Mouse (Mus musculus): ENCODE measurements around the gene Arhgap19.
A peak's percentile ranks its signal among the peaks of the same experiment; 100 is the strongest.

The Arhgap19 gene

DNA sequence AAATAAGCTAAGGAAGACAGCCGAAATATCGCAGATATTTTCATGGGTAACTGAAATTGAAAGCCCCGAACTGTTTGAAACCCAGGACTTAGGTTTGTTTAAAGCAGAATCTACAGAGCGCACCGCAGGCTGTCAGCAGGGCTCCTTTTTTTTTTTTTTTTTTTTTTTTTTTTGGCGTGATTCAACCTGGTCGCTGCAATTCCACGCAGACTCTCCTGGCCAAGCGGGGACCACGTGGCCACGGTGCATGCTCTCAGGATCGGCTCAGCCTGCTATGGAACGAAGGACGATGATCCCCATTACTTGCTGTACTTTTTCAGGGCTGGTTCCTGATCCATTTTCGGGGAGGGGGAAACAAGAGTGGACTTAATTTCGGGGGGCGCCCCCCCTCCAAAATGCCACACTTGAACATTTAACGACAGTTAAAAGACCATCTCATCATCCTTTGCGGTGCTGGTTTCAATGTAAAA is 29.3 kb upstream of the Arhgap19 start:
- DNase-seq: peak in 1 of 2 experiments; percentile 12

DNA sequence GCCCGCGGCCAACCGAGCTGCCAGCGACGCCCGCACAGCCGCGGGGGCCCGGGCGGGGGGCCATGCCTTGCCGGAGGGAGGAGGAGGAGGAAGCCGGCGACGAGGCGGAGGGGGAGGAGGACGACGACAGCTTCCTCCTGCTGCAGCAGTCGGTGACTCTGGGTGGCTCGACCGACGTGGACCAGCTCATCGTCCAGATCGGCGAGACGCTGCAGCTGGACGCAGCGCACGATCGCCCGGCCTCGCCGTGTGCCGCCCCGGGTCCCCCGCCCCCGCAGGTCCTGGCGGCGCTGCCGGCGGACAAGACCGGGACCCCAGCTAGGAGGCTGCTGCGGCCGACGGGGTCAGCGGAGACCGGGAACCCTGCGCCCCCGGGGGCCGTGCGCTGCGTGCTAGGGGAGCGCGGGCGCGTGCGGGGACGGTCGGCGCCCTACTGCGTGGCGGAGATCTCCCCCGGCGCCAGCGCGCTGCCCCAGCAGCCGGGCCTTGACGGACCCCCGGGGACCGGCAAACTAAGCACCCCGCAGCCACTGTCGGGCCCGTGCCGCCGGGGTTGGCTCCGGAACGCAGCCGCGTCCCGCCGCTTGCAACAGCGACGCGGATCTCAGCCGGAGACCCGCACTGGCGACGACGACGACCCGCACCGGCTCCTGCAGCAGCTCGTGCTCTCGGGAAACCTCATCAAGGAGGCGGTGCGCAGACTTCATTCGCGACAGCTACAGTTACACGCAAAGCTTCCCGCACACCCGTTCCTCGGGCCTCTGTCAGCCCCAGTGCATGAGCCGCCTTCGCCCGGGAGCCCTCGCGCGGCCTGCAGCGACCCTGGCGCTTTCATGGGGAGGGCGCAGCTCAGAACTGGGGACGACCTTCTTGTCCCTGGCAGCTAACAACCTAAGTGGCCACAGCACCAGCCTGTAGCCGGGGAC is 28.5 kb upstream of the Arhgap19 start:
- DNase-seq: peak; percentile 67

DNA sequence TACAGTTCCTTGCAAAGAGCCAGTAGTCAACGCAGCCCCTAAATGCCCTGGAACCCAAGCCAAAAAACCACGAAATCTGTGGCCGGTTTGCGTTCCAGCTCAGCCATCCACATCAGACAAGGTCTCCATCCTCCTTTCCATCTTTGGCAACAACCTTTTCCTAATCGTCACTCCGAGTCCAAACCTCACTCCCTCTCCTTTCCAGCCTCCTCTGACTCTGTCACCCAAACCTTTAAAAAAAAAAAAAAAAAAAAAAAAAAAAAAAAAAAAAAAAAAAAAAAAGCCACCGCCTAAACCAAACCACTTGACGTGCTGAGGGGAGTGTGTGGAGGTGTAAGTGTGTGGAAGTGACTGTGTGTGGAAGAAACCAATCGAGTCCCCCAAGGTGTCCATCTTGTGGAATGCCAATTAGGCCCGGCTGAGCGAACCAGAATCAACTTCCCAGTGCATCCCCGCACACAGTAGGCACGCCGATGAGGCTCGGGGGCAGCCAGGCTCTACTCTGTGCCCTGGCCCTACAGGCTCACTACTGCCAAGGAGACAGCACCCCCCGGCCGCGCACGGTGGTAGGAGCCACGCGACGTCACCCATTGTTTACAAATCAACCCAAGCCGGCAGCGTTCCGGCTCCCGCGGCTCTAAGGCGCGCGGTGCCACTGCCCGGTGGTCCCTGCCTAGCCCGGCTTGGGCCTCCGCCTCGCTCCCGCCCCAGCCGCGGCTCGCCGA is 27.7 kb upstream of the Arhgap19 start, which contains the start of gene Frat1:
Frat1 (plus strand) TSS at position 590 of the 725 bp plus-strand sequence.
- DNase-seq: peak; percentile 94 to 96

DNA sequence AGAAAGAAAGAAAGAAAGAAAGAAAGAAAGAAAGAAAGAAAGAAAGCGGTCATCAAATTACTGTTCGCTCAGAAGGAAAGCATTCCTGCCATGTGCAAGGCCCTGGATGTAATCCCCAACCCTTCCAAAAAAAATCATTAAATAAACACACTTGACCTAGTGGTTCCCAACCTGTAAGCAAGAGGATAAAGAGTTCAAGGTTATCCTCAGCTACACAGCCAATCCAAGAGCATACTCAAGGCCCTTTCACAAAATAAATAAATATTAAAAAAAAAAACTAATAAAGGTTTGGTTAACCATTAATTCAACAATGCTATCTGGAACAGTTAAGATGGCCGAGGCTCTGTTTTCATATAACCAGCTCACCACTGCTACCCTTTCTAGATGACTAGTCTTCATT is 27.1 kb upstream of the Arhgap19 start:
- no peak for DNase-seq

DNA sequence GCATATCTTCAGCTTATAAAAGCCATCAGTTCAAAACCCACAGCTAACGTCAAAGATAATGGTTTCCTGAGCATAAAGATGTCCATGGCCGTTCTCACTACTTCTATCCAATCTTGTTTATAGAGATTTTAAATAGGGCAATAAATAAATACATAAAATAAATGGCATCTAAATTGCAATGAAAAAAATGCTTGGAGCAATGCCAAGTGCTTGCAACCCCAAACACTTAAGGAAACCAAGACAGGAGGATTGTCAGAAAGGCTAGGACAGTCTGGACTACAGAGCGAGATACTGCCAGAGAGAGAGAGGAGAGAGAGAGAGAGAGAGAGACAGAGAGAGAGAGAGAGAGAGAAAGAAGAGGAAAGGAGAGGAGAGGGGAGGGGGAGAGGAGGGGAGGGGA is 24.7 kb upstream of the Arhgap19 start:
- DNase-seq: no peak

DNA sequence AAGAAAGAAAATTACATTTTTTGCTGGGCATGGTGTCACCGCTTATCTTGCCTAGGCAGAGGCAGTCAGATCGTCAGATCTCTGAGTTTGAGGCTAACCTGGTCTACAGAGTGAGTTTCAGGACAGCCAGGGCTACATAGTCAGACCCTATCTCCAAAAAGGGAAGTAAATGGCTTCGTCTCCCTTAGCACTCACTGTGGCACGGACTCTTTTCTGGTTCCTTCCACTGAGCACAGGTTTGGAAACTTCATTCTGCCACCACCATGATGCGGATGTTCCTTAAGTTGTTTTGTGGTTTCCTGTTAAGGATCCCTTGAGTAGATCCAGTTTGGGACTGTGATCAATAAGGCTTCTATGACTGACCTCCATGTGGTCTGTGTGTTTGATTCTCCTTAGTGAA is 23.1 kb upstream of the Arhgap19 start:
- DNase-seq: no peak

DNA sequence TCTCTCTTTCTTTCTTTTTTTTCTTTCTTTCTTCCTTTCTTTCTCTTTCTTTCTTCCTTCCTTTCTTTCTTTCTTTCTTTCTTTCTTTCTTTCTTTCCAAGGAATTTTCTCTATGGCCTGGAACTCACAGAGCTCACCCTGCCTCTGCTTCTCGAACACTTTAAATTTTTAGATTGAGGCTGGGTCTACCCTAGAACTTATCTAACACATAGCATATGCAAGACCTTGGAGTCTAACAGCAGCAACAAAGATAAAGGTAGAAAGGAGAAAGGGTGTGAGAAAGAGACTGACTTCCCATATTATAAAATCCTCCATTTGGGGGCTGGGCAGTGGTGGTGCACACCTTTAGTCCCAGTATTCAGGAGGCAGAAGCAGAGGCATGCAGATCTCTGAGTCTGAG is 20.7 kb upstream of the Arhgap19 start:
- no peak for DNase-seq

DNA sequence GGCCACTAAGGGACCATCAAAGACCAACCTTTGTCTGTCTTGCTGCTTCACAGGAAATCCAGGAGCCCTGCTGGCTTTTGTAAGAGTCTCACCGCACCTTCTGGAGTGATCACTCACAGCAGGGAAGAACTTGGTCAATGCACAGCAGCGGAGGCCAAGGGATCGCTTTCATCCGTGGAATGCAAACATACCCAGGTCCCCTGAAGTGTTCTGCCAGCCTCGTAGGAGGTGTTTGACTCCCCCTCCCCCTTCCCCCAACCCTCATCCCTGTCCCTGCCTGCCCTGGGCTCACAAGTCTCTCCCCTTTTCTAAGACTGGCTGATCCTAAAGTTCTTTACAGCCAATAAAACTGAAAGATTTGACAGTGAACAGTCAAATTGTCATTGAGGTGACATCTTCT is 19.6 kb upstream of the Arhgap19 start:
- DNase-seq: no peak

DNA sequence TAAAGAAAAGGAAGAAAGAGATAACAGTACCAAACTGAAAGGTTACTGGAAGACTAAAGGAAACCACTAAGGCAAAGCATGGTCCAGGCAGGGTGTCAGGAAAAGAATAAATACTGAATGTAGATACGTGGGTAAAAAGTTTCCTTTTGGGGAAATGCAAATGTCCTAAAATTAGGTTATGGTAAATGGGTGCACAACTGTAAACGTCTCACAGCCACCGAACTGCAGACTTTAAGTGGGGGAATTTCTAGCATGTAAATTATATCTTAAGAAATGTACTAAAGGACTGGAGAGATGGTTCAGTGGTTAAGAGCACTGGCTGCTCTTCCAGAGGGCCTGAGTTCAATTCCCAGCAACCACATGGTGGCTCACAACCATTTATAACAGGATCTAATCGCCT is 16.9 kb upstream of the Arhgap19 start:
- no peak for DNase-seq

DNA sequence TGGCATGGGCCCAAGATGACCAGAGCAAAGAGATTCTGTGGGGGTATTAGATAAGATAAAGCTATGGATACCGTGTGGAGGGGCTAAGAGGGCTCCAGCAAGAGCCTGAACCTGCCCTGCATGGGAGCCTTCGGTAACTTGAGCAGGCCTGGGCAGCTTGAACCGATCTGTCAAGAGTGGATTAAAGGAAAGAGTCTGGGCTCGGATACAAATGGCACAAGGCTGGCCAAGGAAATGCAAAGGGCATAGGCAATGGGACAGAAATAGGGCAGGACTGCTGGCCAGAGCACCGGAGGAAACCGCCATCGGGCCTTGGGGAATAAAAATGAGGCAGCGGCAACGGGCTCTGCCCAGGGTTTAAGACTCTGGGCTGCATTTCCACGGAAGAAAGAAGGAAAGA is 15.5 kb upstream of the Arhgap19 start:
- no peak for DNase-seq

DNA sequence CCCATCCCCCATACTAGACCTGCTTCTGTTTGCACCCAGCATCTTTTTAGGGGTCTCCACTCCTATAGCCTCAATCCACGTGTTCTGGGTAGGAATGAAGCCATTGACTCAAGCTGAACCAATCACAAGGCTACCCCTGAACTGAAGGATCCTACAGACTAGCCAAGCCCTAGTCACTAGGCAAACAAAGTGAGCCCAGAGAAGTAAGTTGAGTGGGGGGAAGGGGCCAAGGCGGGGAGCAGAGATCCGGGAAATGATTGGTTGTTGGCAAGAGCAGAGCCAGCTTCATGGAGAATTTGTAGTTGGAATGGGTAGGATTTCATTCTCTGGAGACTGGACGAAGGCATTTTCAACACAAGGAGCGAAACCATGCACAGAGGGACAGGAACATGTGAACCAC is 15.1 kb upstream of the Arhgap19 start:
- DNase-seq: no peak

DNA sequence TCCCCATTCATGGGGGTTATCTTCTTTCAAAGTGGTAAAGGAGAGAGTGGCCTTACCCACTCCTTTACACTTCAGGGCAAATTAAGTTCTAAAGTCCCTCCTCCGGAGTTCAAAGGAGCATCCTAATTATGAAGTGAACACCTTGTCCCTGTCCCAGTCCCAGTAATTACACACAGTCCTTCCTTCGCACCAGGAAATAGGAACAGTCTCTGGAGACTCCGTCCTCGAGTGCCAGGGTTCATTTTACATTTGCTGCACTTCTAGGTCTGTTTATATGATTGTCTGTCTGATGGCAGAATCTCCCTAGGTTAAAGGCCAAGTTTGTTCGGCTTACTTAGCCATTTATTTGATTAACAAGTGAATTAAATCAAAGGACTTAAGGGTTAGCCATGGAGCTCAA is 14.6 kb upstream of the Arhgap19 start:
- no peak for DNase-seq

DNA sequence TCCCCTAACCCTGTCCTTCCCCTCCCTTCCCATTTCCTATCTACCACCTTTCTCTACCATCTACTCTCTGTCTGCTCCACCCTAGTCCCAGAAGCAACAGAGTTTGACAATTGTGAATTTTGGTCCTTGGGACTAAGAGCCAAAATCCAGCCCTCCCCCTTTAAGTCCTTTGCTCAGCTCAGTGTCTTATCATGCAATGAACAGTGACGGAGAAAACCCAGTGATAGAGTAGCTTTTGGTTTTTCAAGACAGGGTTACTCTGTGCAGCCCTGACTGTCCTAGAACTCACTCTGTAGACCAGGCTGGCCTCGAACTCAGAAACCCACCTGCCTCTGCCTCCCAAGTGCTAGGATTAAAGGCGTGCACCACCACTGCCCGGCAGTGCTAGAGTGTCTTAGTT is 11.5 kb upstream of the Arhgap19 start:
- DNase-seq: no peak

DNA sequence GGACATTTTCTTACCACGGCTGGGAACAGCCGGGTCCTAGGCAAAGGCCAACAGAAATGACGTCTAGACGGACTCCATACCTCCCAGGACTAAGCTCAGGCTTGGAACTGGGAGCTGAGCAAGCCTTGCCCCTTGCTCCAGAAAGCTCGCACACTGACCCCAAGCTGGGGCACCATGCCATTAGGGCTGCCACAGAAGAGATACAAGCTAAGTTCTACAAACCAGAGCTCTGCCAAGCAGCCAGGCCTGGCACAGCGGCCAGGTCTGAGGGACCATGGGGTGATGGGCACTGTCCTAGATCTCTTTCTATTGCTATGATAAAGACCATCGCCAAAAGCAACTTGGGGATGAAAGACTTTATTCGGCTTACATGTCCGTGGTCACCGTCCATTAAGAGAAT is 10.7 kb upstream of the Arhgap19 start:
- no peak for DNase-seq

DNA sequence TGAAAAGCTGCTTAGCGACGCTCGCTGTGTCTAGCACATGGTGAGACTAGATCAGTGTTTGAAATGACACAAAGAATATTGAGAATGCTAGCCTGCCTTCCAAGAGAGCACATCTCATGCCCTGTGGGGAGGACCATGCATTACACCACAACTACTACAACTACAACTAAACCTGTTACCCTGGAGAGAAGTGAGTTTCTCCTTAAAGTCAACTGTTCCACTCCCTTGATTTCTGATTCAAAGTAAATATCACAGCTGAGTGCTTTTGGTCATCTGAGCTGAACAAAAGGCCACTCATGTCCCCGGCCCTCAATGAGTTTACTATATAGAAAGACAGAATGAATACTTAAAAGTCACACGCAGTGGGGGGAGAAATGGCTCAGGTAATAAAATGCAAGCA is 8.2 kb upstream of the Arhgap19 start:
- DNase-seq: no peak

DNA sequence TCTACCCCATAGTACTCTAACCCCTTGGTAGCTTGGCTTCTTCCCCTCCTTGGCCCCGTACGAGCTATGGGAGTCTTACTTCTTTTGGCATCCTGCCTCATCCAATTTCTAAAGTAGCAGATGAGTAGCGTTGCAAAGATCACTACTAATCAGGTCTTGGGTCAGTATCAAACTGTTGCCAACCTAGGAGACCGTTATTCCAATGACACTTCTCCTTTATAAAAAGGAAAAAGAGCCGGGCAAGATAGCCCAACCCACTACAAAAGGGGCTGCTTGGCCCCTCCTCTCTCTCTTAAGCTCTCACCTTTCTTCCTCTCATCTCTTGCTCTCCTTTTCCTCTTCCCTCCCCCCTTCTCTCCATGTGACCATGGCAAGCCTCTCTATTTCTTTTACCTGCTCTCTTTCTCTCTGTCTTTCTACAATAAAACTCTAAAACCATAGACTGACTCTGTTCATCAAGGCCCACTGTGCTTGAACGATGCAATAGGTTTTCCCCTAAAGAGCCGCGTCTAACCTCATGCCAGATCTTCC is 6.3 kb upstream of the Arhgap19 start:
- DNase-seq: no peak

DNA sequence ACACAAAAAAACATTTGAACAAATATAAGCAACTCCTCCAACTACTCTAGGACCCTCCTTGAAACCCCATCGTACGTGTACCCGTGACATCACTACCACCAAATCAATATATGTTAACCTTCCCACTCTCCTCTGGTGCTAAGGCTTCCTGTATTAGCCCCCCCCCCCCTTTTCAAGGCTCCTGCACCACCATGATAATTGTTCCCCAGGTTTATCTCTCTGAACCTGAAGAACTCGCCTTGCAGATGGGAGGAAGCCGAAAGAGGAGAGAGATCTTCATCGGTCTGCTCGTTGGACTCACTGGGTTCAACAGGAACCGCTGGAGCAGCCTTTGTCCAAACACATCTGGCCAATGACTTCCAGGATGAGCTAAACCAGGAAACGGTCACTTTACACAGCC is 5.7 kb upstream of the Arhgap19 start:
- DNase-seq: no peak

DNA sequence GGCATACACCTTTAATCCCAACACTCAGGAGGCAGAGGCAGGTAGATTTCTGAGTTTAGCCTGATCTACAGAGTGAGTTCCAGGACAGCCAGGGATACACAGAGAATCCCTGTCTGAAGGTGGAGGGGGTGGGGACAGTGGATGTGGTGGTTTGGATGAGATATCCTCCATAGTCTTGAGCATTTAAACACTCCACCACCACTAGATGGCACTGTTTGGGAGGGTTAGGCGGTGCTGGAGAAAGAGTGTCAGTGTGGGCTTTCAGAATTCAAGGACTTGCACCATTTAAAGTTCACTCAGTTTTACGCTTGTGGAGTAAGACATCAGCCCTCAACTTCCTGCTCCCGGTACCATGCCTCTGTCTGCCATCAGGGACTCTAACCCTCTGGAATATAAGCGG is 4.0 kb upstream of the Arhgap19 start:
- peak; percentile 26 to 34 for DNase-seq

DNA sequence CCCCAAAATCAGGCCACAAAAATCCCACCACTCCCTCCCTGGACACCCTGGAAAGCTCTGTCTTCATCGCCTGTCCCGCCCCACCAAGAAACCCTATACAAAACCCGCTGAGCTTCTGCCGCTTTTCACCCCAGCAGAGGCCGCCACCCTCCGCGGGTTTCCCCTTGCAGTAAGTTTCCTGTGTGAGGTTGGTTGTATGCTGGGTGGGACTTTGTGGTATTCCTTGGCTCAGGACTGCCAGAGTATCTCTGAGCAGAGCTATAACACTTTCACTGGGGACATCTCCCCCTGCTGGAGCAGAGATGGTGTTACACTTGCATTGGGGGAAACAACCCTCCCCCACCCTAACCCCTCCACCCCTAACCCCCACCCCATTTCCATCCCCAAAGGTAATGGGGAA is 1.5 kb upstream of the Arhgap19 start:
- DNase-seq: peak; percentile 69 to 72

DNA sequence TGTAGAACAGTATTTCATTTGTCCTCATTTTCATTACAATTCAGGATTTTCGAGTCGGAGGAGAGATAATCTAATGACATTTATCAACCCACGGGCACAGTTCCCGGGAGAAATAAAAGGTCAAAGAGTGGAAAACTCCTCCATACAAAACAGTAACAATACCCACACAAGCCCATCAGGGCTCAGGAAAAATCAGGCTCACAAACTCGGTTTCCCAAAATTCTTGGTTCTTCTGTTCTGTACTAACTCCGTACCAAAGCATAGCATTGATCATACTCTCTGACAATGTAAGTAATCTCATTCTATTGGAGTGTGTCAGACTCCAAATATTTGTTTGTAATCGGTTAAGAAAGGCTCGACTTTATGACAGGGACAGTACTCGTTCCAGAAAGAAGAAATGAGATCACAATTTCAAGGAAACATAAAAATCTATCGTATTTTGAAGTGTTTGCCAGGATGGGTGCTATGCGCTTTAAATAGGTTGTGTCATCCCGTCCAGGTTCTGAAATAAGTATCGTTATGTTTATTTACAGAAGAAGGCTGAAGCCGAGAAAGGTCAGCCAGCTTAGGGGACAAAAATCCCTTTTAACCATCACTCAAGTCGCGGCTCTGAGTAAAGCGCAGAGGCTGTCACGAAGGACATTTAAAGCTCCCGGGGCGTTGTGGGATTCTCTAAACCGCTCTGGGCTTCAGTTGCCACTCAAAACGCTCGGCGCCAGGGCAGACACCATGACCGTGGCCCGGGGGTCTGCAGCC is 683 bp downstream of the Arhgap19 start:
- DNase-seq: no peak

DNA sequence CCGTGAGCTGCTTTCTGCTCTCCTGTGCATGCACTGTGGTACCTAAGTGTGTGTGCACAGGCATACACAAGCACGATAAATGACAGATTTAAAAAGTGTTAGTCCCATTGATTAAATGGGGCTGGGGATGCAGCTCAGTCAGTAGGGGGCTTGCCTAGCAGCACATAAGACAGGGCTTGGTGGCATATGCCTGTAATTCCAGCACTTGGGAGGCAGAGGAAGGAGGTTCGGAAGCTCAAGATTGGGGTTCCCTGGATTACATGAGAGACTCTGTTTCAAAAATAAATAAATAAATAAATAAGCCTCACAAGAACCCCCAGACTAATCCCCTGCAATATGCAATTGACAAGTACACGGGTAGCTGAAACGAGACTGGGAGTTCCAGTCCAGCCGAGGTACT is 1.4 kb downstream of the Arhgap19 start:
- DNase-seq: no peak

DNA sequence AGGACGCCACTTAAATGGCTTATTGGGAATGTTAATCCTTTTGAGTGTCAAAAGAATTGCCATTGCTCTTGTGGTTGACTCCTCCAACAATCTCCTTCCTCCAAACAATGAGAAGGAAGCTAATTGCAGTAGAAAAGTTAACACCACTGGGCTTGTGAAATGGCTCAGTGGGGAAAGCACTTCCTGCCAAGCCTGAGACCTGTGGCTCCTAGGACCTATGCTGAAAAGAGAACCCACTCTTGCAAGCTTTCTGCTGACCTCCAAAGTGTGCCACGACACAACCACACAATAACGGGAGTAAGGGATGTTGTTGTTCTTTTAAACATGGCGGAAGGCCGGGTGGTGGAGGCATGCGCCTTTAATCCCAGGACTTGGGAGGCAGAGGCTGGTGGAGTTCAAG is 4.3 kb downstream of the Arhgap19 start:
- no peak for DNase-seq

DNA sequence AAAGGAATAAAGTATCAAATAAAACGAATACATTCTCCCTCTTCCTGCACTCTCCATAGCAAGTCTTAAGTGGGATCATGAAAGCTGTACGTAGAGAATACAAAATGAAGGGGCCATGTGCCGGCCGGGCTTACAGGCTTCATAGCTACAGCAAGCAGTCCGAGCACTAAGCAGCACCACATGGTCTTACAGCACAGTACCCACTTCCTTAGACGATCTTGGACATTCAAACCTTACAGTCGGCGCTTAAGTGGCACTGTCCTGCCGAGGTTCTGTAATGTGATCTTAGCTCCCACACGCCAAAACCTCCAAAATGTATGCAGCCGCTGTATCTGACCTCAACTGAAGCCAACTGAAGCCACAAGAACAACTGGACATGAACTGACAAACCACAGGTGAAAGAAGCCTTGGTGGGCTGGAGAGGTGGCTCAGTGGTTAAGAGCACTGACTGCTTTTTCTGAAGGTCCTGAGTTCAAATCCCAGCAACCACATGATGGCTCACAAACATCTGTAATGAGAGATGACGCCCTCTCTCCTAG is 5.0 kb downstream of the Arhgap19 start:
- no peak for DNase-seq

Data from B cell, adult 2 months (primary cell).